In genomic region chr4:137298406-137298805, GRCm38 (mm10) we compare ENCODE assay signal across 16 mouse cellular contexts. TPM values are rescaled to one million over a fixed set of nuclear protein-coding genes. Genes with fewer than 3 reads are reported as not detected.
DNase-seq lines count a peak whose midpoint lies in the region; TF ChIP-seq lines count a peak whose summit lies in the region.
"Had no signal": no experiment of that assay in that cellular context is flagged by ENCODE, and none has a peak within 500 bp of the region (broad histone marks: within the 10 kb centered on the region; RNA-seq: fewer than 3 reads in every experiment).

No protein-coding gene starts in this region.

- no peak overlapping the region for H3K4me3 ChIP-seq in gastrocnemius, adult 2 months
- H3K4me3 ChIP-seq: embryonic facial prominence, embryonic 13.5 days; liver, embryonic 15.5 days; stomach, embryonic 15.5 days had no signal

- intact Hi-C loops in gastrocnemius, adult 2 months (cut with DNase I) = no loop called here
- intact Hi-C loops in heart, postnatal 25 days (cut with DNase I) = no loop called here

- H3K27ac ChIP-seq in gastrocnemius, adult 2 months = peak overlapping the region; percentile 53; the same call in 1 of the 2 replicates
- H3K27ac ChIP-seq: hindbrain, embryonic 14.5 days; liver, embryonic 15.5 days; stomach, embryonic 15.5 days had no signal

- TF ChIP-seq CTCF in gastrocnemius, adult 2 months (IDR thresholded peaks at IDR 0.05) = no peak

- peak; percentile 36 for DNase-seq in kidney, postnatal 14 days
- DNase-seq in kidney, adult 9 months = no peak
- DNase-seq in MN1 (ENCODE audit: low spot score) = peak; percentile 73
- DNase-seq in gastrocnemius, adult 2 months = peak; percentile 61
- DNase-seq in heart, postnatal 25 days (ENCODE audit: low spot score) = peak; percentile 50
- no peak for DNase-seq in spleen, postnatal 14 days (ENCODE audit: low spot score in 2 of 2)
- no peak for DNase-seq in right cerebral cortex, postnatal 36 days (ENCODE audit: low spot score in 2 of 2)
- DNase-seq: cerebellum, adult 9-10 months; forebrain, postnatal 0 days; midbrain, embryonic 14.5 days; spleen, adult 18-20 months had no signal

RNA-seq across cellular contexts. Expression of gene Wnt4, which starts 21.1 kb away (rescaled TPM):
- 10 to 100 TPM in 1 of 2 experiments, 1 to 10 TPM in 1; 9.2 to 13.0 TPM for total RNA-seq in gastrocnemius, adult 2 months (2021)
- total RNA-seq in heart, postnatal 25 days (2021) = under 1 TPM; 0.22 to 0.26 TPM
- total RNA-seq: megakaryocyte progenitor cell, adult 5-6 weeks had no signal

RNA-seq across cellular contexts. Expression of gene Cdc42, which starts 59.1 kb away (rescaled TPM):
- total RNA-seq in gastrocnemius, adult 2 months (2021) = 100 to 1,000 TPM; 169 to 187 TPM
- total RNA-seq in heart, postnatal 25 days (2021) = 100 to 1,000 TPM; 153 to 169 TPM

Comparison
In these comparisons a context has a peak if more than half of its experiments do, and no peak if none do; other contexts are left out.
1. DNase-seq: peak in kidney, postnatal 14 days (single experiment), MN1 (single experiment), gastrocnemius, adult 2 months (single experiment) and heart, postnatal 25 days (single experiment); none in kidney, adult 9 months (single experiment), spleen, postnatal 14 days (0 of 2) and right cerebral cortex, postnatal 36 days (0 of 2).
2. RNA of gene Wnt4, which starts 21.1 kb away (total RNA-seq): 9.2 to 13.0 TPM in gastrocnemius, adult 2 months; 0.22 to 0.26 TPM in heart, postnatal 25 days; every median in the first group is over 4 times any median in the second.